Mouse (Mus musculus): ENCODE measurements at regions not wholly inside any gene's neighbourhood (a gene's known extent, or its start where the extent isn't known, plus 50 kb on each side); places are given as distances from the start of the nearest gene placed in this dataset.

- Histone ChIP-seq H3K4me1 (replicated peaks) (peaks cover 14% of the 10 kb centered on the region), H3K9me3 (no peaks in the 10 kb centered on the region), H3K4me3 (replicated peaks) (no peak overlapping the region), H3K4me2 (no peak overlapping the region), H3K27me3 (no peaks in the 10 kb centered on the region), H3K36me3 (no peaks in the 10 kb centered on the region), H3K9ac (replicated peaks) (no peak overlapping the region), H3K27ac (no peak overlapping the region)
- no peak for ATAC-seq (ENCODE audit: insufficient number of reproducible peaks, insufficient read depth, low FRiP score, low TSS enrichment, low read depth)
- WGBS: 68% methylated on average over 4 of the region's 4 CpGs
Measured at GRCm38 (mm10) chr15:90334406-90334805, 110.3 kb downstream of the Alg10b start.

GRCm38 (mm10) chr15:90335506-90335905, 111.4 kb downstream of the Alg10b start:
- no peak overlapping the region for H3K27ac ChIP-seq
- ATAC-seq (ENCODE audit: insufficient number of reproducible peaks, insufficient read depth, low FRiP score, low TSS enrichment, low read depth): no peak
- no peak overlapping the region for H3K4me3 ChIP-seq (replicated peaks)
- 76% methylated on average over 7 of the region's 7 CpGs for WGBS
- peaks cover 14% of the 10 kb centered on the region for H3K4me1 ChIP-seq (replicated peaks)
- H3K4me2 ChIP-seq: no peak overlapping the region
- H3K36me3 ChIP-seq: no peaks in the 10 kb centered on the region
- H3K9ac ChIP-seq (replicated peaks): no peak overlapping the region
- H3K27me3 ChIP-seq: no peaks in the 10 kb centered on the region
- no peaks in the 10 kb centered on the region for H3K9me3 ChIP-seq

GRCm38 (mm10) chr15:90340089-90340488, 116.0 kb downstream of the Alg10b start:
- no peak for ATAC-seq (ENCODE audit: insufficient number of reproducible peaks, insufficient read depth, low FRiP score, low TSS enrichment, low read depth)
- 70% methylated on average over 1 of the region's 1 CpGs for WGBS
- Histone ChIP-seq H3K9me3 (no peaks in the 10 kb centered on the region), H3K9ac (replicated peaks) (no peak overlapping the region), H3K4me2 (no peak overlapping the region), H3K27ac (no peak overlapping the region), H3K4me3 (replicated peaks) (no peak overlapping the region), H3K4me1 (replicated peaks) (peaks cover 8% of the 10 kb centered on the region; the same call in 1 of the 2 replicates), H3K36me3 (no peaks in the 10 kb centered on the region), H3K27me3 (no peaks in the 10 kb centered on the region)

- ATAC-seq (ENCODE audit: insufficient number of reproducible peaks, insufficient read depth, low FRiP score, low TSS enrichment, low read depth): no peak
- H3K4me3 ChIP-seq (replicated peaks): no peak overlapping the region
Measured at GRCm38 (mm10) chr15:90341261-90341660, 117.2 kb downstream of the Alg10b start.

GRCm38 (mm10) chr15:90343771-90344170, 119.7 kb downstream of the Alg10b start:
- H3K9ac ChIP-seq (replicated peaks): no peak overlapping the region
- H3K4me2 ChIP-seq: no peak overlapping the region
- peaks cover 8% of the 10 kb centered on the region for H3K4me1 ChIP-seq (replicated peaks)
- H3K27me3 ChIP-seq: no peaks in the 10 kb centered on the region
- WGBS: 70% methylated on average over 1 of the region's 1 CpGs
- no peaks in the 10 kb centered on the region for H3K36me3 ChIP-seq
- no peak for ATAC-seq (ENCODE audit: insufficient number of reproducible peaks, insufficient read depth, low FRiP score, low TSS enrichment, low read depth)
- H3K9me3 ChIP-seq: peaks cover 4% of the 10 kb centered on the region; the same call in 1 of the 2 replicates
- no peak overlapping the region for H3K27ac ChIP-seq
- H3K4me3 ChIP-seq (replicated peaks): no peak overlapping the region

More at GRCm38 (mm10) chr15:90341261-90341660, 117.2 kb downstream of the Alg10b start:
- Histone ChIP-seq H3K4me2 (no peak overlapping the region), H3K9ac (replicated peaks) (no peak overlapping the region), H3K27ac (no peak overlapping the region), H3K36me3 (no peaks in the 10 kb centered on the region), H3K4me1 (replicated peaks) (peaks cover 8% of the 10 kb centered on the region; the same call in 1 of the 2 replicates), H3K27me3 (no peaks in the 10 kb centered on the region), H3K9me3 (no peaks in the 10 kb centered on the region)
- WGBS: 86% methylated on average over 2 of the region's 2 CpGs

GRCm38 (mm10) chr15:90344956-90345355, 120.8 kb downstream of the Alg10b start:
- ATAC-seq (ENCODE audit: insufficient number of reproducible peaks, insufficient read depth, low FRiP score, low TSS enrichment, low read depth): no peak

GRCm38 (mm10) chr15:90346162-90346561, 122.1 kb downstream of the Alg10b start:
- WGBS: 59% methylated on average over 9 of the region's 9 CpGs
- peaks cover 4% of the 10 kb centered on the region; the same call in 1 of the 2 replicates for H3K9me3 ChIP-seq
- no peak for ATAC-seq (ENCODE audit: insufficient number of reproducible peaks, insufficient read depth, low FRiP score, low TSS enrichment, low read depth)

More at GRCm38 (mm10) chr15:90344956-90345355, 120.8 kb downstream of the Alg10b start:
- Histone ChIP-seq H3K36me3 (no peaks in the 10 kb centered on the region), H3K27me3 (no peaks in the 10 kb centered on the region), H3K4me3 (replicated peaks) (no peak overlapping the region), H3K4me2 (no peak overlapping the region), H3K27ac (no peak overlapping the region; the same call in 1 of the 2 replicates), H3K9me3 (peaks cover 4% of the 10 kb centered on the region; the same call in 1 of the 2 replicates), H3K4me1 (replicated peaks) (peaks cover 8% of the 10 kb centered on the region), H3K9ac (replicated peaks) (no peak overlapping the region)
- WGBS: 14% methylated on average over 4 of the region's 4 CpGs

GRCm38 (mm10) chr15:90346757-90347156, 122.6 kb downstream of the Alg10b start:
- Histone ChIP-seq H3K36me3 (no peaks in the 10 kb centered on the region), H3K27ac (no peak overlapping the region), H3K4me2 (no peak overlapping the region), H3K27me3 (no peaks in the 10 kb centered on the region), H3K9me3 (peaks cover 4% of the 10 kb centered on the region; the same call in 1 of the 2 replicates), H3K4me3 (replicated peaks) (no peak overlapping the region), H3K9ac (replicated peaks) (no peak overlapping the region), H3K4me1 (replicated peaks) (peaks cover 8% of the 10 kb centered on the region)
- 72% methylated on average over 9 of the region's 9 CpGs for WGBS
- no peak for ATAC-seq (ENCODE audit: insufficient number of reproducible peaks, insufficient read depth, low FRiP score, low TSS enrichment, low read depth)

More at GRCm38 (mm10) chr15:90346162-90346561, 122.1 kb downstream of the Alg10b start:
- Histone ChIP-seq H3K36me3 (no peaks in the 10 kb centered on the region), H3K27me3 (no peaks in the 10 kb centered on the region), H3K4me2 (no peak overlapping the region), H3K4me3 (replicated peaks) (no peak overlapping the region), H3K27ac (no peak overlapping the region), H3K4me1 (replicated peaks) (peaks cover 8% of the 10 kb centered on the region), H3K9ac (replicated peaks) (no peak overlapping the region)

GRCm38 (mm10) chr15:90351898-90352297, 127.8 kb downstream of the Alg10b start:
- 86% methylated on average over 3 of the region's 3 CpGs for WGBS
- Histone ChIP-seq H3K27me3 (no peaks in the 10 kb centered on the region), H3K4me1 (replicated peaks) (no peaks in the 10 kb centered on the region)

GRCm38 (mm10) chr15:90365656-90366055, 141.5 kb downstream of the Alg10b start:
- H3K9ac ChIP-seq (replicated peaks): no peak overlapping the region
- H3K9me3 ChIP-seq: 0 out of 2 replicates have a peak, but pooled peaks cover 7% of the 10 kb centered on the region
- H3K36me3 ChIP-seq: no peaks in the 10 kb centered on the region
- no peak overlapping the region for H3K4me3 ChIP-seq (replicated peaks)
- peaks cover 5% of the 10 kb centered on the region; the same call in 1 of the 2 replicates for H3K4me1 ChIP-seq (replicated peaks)
- no peak overlapping the region for H3K4me2 ChIP-seq
- ATAC-seq (ENCODE audit: insufficient number of reproducible peaks, insufficient read depth, low FRiP score, low TSS enrichment, low read depth): no peak
- H3K27ac ChIP-seq: no peak overlapping the region
- no peaks in the 10 kb centered on the region for H3K27me3 ChIP-seq

More at GRCm38 (mm10) chr15:90351898-90352297, 127.8 kb downstream of the Alg10b start:
- Histone ChIP-seq H3K9me3 (peaks cover 4% of the 10 kb centered on the region; the same call in 1 of the 2 replicates), H3K36me3 (no peaks in the 10 kb centered on the region), H3K27ac (no peak overlapping the region), H3K4me3 (replicated peaks) (no peak overlapping the region), H3K9ac (replicated peaks) (no peak overlapping the region), H3K4me2 (no peak overlapping the region)
- no peak for ATAC-seq (ENCODE audit: insufficient number of reproducible peaks, insufficient read depth, low FRiP score, low TSS enrichment, low read depth)

- H3K36me3 ChIP-seq: no peaks in the 10 kb centered on the region
- H3K4me1 ChIP-seq (replicated peaks): no peaks in the 10 kb centered on the region
- no peaks in the 10 kb centered on the region for H3K27me3 ChIP-seq
- no peak overlapping the region for H3K4me3 ChIP-seq (replicated peaks)
- WGBS: 74% methylated on average over 2 of the region's 2 CpGs
- no peak overlapping the region for H3K4me2 ChIP-seq
- H3K9ac ChIP-seq (replicated peaks): no peak overlapping the region
- no peaks in the 10 kb centered on the region for H3K9me3 ChIP-seq
- H3K27ac ChIP-seq: no peak overlapping the region
- no peak for ATAC-seq (ENCODE audit: insufficient number of reproducible peaks, insufficient read depth, low FRiP score, low TSS enrichment, low read depth)
Measured at GRCm38 (mm10) chr15:90377959-90378358, 153.8 kb downstream of the Alg10b start.

GRCm38 (mm10) chr15:90396961-90397360, 172.8 kb downstream of the Alg10b start:
- no peak overlapping the region for H3K4me2 ChIP-seq
- 85% methylated on average over 3 of the region's 3 CpGs for WGBS
- ATAC-seq (ENCODE audit: insufficient number of reproducible peaks, insufficient read depth, low FRiP score, low TSS enrichment, low read depth): no peak
- no peaks in the 10 kb centered on the region for H3K36me3 ChIP-seq
- peaks cover 4% of the 10 kb centered on the region; the same call in 1 of the 2 replicates for H3K4me1 ChIP-seq (replicated peaks)
- no peak overlapping the region for H3K27ac ChIP-seq
- H3K4me3 ChIP-seq (replicated peaks): no peak overlapping the region
- no peaks in the 10 kb centered on the region for H3K27me3 ChIP-seq
- no peaks in the 10 kb centered on the region for H3K9me3 ChIP-seq
- H3K9ac ChIP-seq (replicated peaks): no peak overlapping the region

All from limb, embryonic 12.5 days (tissue).